Mouse (Mus musculus): ENCODE results near the gene Fryl. TPM values are rescaled to one million over a fixed set of nuclear protein-coding genes. Genes with fewer than 3 reads are reported as not detected.

Gene Fryl
- polyA plus RNA-seq, 1 experiment, result 72.3 TPM

- H3K36me3 ChIP-seq (ENCODE audit: control insufficient read depth, insufficient read depth, low read length), result peaks cover 25% of the 10 kb centered on the region
- H3K27ac ChIP-seq (ENCODE audit: insufficient read depth, low read length), result no peak overlapping the region
- H3K27me3 ChIP-seq (ENCODE audit: control insufficient read depth, insufficient read depth, low read length), result no peaks in the 10 kb centered on the region
- 90% methylated on average over 5 of the region's 5 CpGs for WGBS
- no peak for TF ChIP-seq POLR2A (IDR thresholded peaks at IDR 0.05; ENCODE audit: low read depth, low read length)
- no peak for TF ChIP-seq CTCF (IDR thresholded peaks at IDR 0.05; ENCODE audit: extremely low read depth, insufficient read depth, insufficient read length, insufficient replicate concordance)
- H3K4me1 ChIP-seq (ENCODE audit: control insufficient read depth, insufficient read depth, insufficient read length), result no peaks in the 10 kb centered on the region
- DNase-seq (ENCODE audit: low read depth in 1 of 2, low spot score in 2 of 2), result no peak
- H3K4me3 ChIP-seq (ENCODE audit: extremely low read depth, insufficient read depth, insufficient read length), result no peak overlapping the region
These were observed 283.5 kb downstream of the Fryl start for GRCm38 (mm10) chr5:72972934-72973333.

GRCm38 (mm10) chr5:72972435-72972834 lies 284.0 kb downstream of the Fryl start:
- WGBS, result 88% methylated on average over 4 of the region's 4 CpGs
- Histone ChIP-seq H3K27ac (ENCODE audit: insufficient read depth, low read length) (no peak overlapping the region), H3K4me3 (ENCODE audit: extremely low read depth, insufficient read depth, insufficient read length) (no peak overlapping the region), H3K4me1 (ENCODE audit: control insufficient read depth, insufficient read depth, insufficient read length) (no peaks in the 10 kb centered on the region), H3K27me3 (ENCODE audit: control insufficient read depth, insufficient read depth, low read length) (no peaks in the 10 kb centered on the region), H3K36me3 (ENCODE audit: control insufficient read depth, insufficient read depth, low read length) (peaks cover 25% of the 10 kb centered on the region)
- no peak for DNase-seq (ENCODE audit: low read depth in 1 of 2, low spot score in 2 of 2)
- TF ChIP-seq POLR2A (IDR thresholded peaks at IDR 0.05; ENCODE audit: low read depth, low read length) (no peak), CTCF (IDR thresholded peaks at IDR 0.05; ENCODE audit: extremely low read depth, insufficient read depth, insufficient read length, insufficient replicate concordance) (no peak)

Other genes starting within 250 kb of the Fryl start
- not detected in 2 replicates for gene Slc10a4, start 249.7 kb downstream of the Fryl start, polyA plus RNA-seq (2012; rRNA removed)
- 29.1 and 34.2 TPM in 2 replicates for gene Ociad1, start 36.2 kb upstream of the Fryl start, polyA plus RNA-seq (2012; rRNA removed)
- 0.05 and 0.14 TPM in 2 replicates for gene Ociad2, start 84.4 kb upstream of the Fryl start, polyA plus RNA-seq (2012; rRNA removed)
- gene Cwh43, start 149.5 kb upstream of the Fryl start, polyA plus RNA-seq (2012; rRNA removed), result not detected in 2 replicates
- 1.2 and 1.3 TPM in 2 replicates for gene Dcun1d4, start 224.4 kb upstream of the Fryl start, polyA plus RNA-seq (2012; rRNA removed)

All from spleen, adult 2 months (tissue).